Mouse (Mus musculus): ENCODE measurements around the gene Agmo. TPM values are rescaled to one million over a fixed set of nuclear protein-coding genes. Genes with fewer than 3 reads are reported as not detected.

Gene Agmo
- polyA plus RNA-seq, 1 experiment from 2014 or later: 0.51 TPM

DNA sequence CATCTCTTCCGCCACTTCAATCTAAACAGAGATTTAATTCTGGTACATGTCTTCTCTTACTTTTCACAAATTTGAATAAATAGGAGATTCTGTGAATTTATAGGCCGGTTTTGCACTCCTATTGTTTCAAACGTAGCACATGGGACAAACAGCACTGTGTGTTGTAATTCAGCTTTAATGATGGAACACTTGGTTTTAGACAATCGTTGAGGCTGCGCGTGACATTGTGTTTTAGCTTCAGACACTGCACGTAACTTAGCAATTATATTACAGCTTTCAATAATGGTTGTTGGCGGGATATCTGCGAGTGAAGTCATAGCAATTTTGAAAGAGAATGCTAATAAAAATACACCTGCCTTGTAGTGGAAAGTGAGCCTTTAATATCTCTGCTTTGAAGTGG, 203.8 kb downstream of the Agmo start:
- no peak overlapping the region for H3K4me2 ChIP-seq (replicated peaks)
- no peaks in the 10 kb centered on the region for H3K27me3 ChIP-seq
- H3K27ac ChIP-seq: no peak overlapping the region
- WGBS: 38% methylated on average over 9 of the region's 9 CpGs
- H3K4me1 ChIP-seq: peaks cover 23% of the 10 kb centered on the region
- H3K9ac ChIP-seq: no peak overlapping the region
- H3K36me3 ChIP-seq: no peaks in the 10 kb centered on the region
- H3K9me3 ChIP-seq: no peaks in the 10 kb centered on the region
- ATAC-seq (ENCODE audit: low FRiP score, low read depth): no peak
- no peak overlapping the region for H3K4me3 ChIP-seq

DNA sequence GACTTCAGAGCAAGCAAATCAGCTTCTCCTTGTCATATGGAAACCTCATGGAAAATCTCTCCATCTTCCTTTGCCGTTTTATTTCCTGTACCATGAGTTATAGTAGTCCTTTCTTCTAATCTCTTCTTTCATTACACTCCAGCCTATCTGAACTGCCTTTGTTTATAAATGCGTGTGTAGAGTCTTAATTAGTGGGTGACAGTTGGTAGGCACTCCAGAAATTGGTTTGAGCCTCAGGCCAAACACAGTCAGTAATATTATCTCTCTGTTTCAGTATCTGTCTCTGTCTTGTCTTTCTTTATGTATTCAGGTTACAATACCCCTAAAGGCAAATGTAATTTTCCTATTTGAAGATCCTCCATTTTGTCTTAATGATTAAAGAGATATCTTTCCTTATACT, 208.2 kb downstream of the Agmo start:
- no peaks in the 10 kb centered on the region for H3K36me3 ChIP-seq
- no peak for ATAC-seq (ENCODE audit: low FRiP score, low read depth)

GRCm38 (mm10) chr12:37450366-37451156, 209.1 kb downstream of the Agmo start:
- no peaks in the 10 kb centered on the region for H3K36me3 ChIP-seq
- H3K9ac ChIP-seq: no peak overlapping the region
- H3K9me3 ChIP-seq: no peaks in the 10 kb centered on the region
- no peaks in the 10 kb centered on the region for H3K27me3 ChIP-seq
- H3K4me1 ChIP-seq: peaks cover 2% of the 10 kb centered on the region; the same call in 1 of the 2 replicates
- no peak overlapping the region for H3K4me3 ChIP-seq
- peak; percentile 51 for ATAC-seq (ENCODE audit: low FRiP score, low read depth)
- H3K27ac ChIP-seq: no peak overlapping the region
- no peak overlapping the region for H3K4me2 ChIP-seq (replicated peaks)
- 11% methylated on average over 6 of the region's 6 CpGs for WGBS

More for the DNA sequence above, 208.2 kb downstream of the Agmo start:
- H3K4me2 ChIP-seq (replicated peaks): no peak overlapping the region
- no peaks in the 10 kb centered on the region for H3K9me3 ChIP-seq
- peaks cover 12% of the 10 kb centered on the region; the same call in 1 of the 2 replicates for H3K4me1 ChIP-seq
- no peak overlapping the region for H3K9ac ChIP-seq
- H3K27ac ChIP-seq: no peak overlapping the region
- WGBS: 29% methylated on average over 2 of the region's 2 CpGs
- H3K4me3 ChIP-seq: no peak overlapping the region
- H3K27me3 ChIP-seq: no peaks in the 10 kb centered on the region

- Histone ChIP-seq H3K36me3 (no peaks in the 10 kb centered on the region), H3K27me3 (no peaks in the 10 kb centered on the region), H3K9me3 (no peaks in the 10 kb centered on the region), H3K4me2 (replicated peaks) (no peak overlapping the region), H3K27ac (no peak overlapping the region), H3K4me1 (0 out of 2 replicates have a peak, but pooled peaks cover 2% of the 10 kb centered on the region), H3K4me3 (no peak overlapping the region), H3K9ac (no peak overlapping the region)
- no peak for ATAC-seq (ENCODE audit: low FRiP score, low read depth)
- WGBS: 49% methylated on average over 5 of the region's 5 CpGs
These were observed 230.2 kb downstream of the Agmo start for GRCm38 (mm10) chr12:37471631-37472030.

- H3K9ac ChIP-seq: no peak overlapping the region
- ATAC-seq (ENCODE audit: low FRiP score, low read depth): no peak
- no peaks in the 10 kb centered on the region for H3K36me3 ChIP-seq
- no peak overlapping the region for H3K27ac ChIP-seq
- H3K9me3 ChIP-seq: no peaks in the 10 kb centered on the region
- H3K4me2 ChIP-seq (replicated peaks): no peak overlapping the region
- WGBS: 92% methylated on average over 2 of the region's 2 CpGs
- H3K4me1 ChIP-seq: no peaks in the 10 kb centered on the region
- H3K4me3 ChIP-seq: no peak overlapping the region
- no peaks in the 10 kb centered on the region for H3K27me3 ChIP-seq
These were observed 235.4 kb downstream of the Agmo start for GRCm38 (mm10) chr12:37476849-37477248.

GRCm38 (mm10) chr12:37487991-37488390, 246.6 kb downstream of the Agmo start:
- Histone ChIP-seq H3K27ac (no peak overlapping the region), H3K4me2 (replicated peaks) (no peak overlapping the region), H3K27me3 (no peaks in the 10 kb centered on the region), H3K9me3 (no peaks in the 10 kb centered on the region), H3K4me3 (no peak overlapping the region), H3K4me1 (no peaks in the 10 kb centered on the region), H3K9ac (no peak overlapping the region), H3K36me3 (no peaks in the 10 kb centered on the region)
- WGBS: 90% methylated on average over 3 of the region's 3 CpGs
- ATAC-seq (ENCODE audit: low FRiP score, low read depth): no peak

GRCm38 (mm10) chr12:37498871-37499270, 257.4 kb downstream of the Agmo start:
- 78% methylated on average over 3 of the region's 3 CpGs for WGBS
- H3K9me3 ChIP-seq: no peaks in the 10 kb centered on the region
- H3K27ac ChIP-seq: no peak overlapping the region
- no peaks in the 10 kb centered on the region for H3K4me1 ChIP-seq
- H3K27me3 ChIP-seq: no peaks in the 10 kb centered on the region
- H3K36me3 ChIP-seq: no peaks in the 10 kb centered on the region
- no peak overlapping the region for H3K9ac ChIP-seq
- H3K4me2 ChIP-seq (replicated peaks): no peak overlapping the region
- no peak overlapping the region for H3K4me3 ChIP-seq
- no peak for ATAC-seq (ENCODE audit: low FRiP score, low read depth)

GRCm38 (mm10) chr12:37507406-37507805, 266.0 kb downstream of the Agmo start:
- WGBS: 69% methylated on average over 1 of the region's 1 CpGs
- H3K4me1 ChIP-seq: no peaks in the 10 kb centered on the region
- H3K9me3 ChIP-seq: no peaks in the 10 kb centered on the region
- ATAC-seq (ENCODE audit: low FRiP score, low read depth): no peak
- H3K4me2 ChIP-seq (replicated peaks): no peak overlapping the region
- no peaks in the 10 kb centered on the region for H3K36me3 ChIP-seq
- H3K4me3 ChIP-seq: no peak overlapping the region
- H3K9ac ChIP-seq: no peak overlapping the region
- no peaks in the 10 kb centered on the region for H3K27me3 ChIP-seq
- no peak overlapping the region for H3K27ac ChIP-seq

GRCm38 (mm10) chr12:37507826-37508225, 266.4 kb downstream of the Agmo start:
- H3K4me1 ChIP-seq: no peaks in the 10 kb centered on the region
- H3K27ac ChIP-seq: no peak overlapping the region
- ATAC-seq (ENCODE audit: low FRiP score, low read depth): no peak; the same call in 1 of the 2 replicates
- H3K27me3 ChIP-seq: no peaks in the 10 kb centered on the region
- 59% methylated on average over 2 of the region's 2 CpGs for WGBS
- no peaks in the 10 kb centered on the region for H3K36me3 ChIP-seq
- H3K9ac ChIP-seq: no peak overlapping the region
- no peaks in the 10 kb centered on the region for H3K9me3 ChIP-seq
- no peak overlapping the region for H3K4me3 ChIP-seq
- H3K4me2 ChIP-seq (replicated peaks): no peak overlapping the region

DNA sequence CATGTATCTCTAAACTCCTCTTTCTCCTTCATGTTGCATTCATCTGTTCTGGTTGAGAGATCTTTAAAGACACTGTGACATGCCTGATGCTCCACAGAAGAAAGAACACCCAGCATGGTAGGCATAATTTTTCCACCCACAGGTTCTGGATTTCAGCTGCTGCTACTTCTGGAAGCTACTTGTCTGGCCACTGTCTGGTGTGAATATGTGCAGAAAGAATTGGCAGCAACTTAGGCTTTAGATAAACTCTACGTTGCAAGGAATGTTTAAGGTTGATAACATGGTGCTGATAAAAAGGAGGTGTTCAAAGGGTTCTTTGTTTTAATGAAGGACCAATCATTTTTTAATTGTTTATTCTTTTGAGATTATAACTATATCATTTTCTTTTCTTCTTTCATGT, 280.3 kb downstream of the Agmo start:
- Histone ChIP-seq H3K36me3 (no peaks in the 10 kb centered on the region), H3K27me3 (no peaks in the 10 kb centered on the region), H3K9me3 (peaks cover 11% of the 10 kb centered on the region; the same call in 1 of the 2 replicates), H3K4me3 (no peak overlapping the region), H3K27ac (no peak overlapping the region), H3K4me2 (replicated peaks) (no peak overlapping the region), H3K4me1 (no peaks in the 10 kb centered on the region), H3K9ac (no peak overlapping the region)
- WGBS: 74% methylated on average over 1 of the region's 1 CpGs
- ATAC-seq (ENCODE audit: low FRiP score, low read depth): no peak

DNA sequence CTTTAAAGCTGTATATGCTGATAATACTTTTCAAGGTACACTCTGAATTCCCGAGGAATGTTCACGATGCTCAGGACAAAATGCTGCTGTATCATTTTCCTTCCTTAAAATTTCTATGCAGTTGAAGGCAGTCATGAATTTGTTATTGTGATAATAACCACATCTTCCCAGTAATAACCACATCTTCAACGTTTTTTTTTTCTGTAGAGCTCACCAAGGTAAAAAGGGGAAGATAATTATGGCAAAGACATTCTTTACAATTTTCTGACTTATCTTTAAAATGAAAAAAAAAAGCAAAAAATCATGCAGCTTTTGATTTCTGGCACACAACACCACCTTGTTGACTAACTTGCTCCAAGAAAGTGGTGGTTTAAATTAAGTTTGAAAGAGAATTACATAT, 283.2 kb downstream of the Agmo start:
- no peak for ATAC-seq (ENCODE audit: low FRiP score, low read depth)
- H3K9ac ChIP-seq: no peak overlapping the region
- no peak overlapping the region for H3K4me2 ChIP-seq (replicated peaks)
- H3K27me3 ChIP-seq: no peaks in the 10 kb centered on the region
- no peaks in the 10 kb centered on the region for H3K36me3 ChIP-seq
- 82% methylated on average over 3 of the region's 3 CpGs for WGBS
- H3K27ac ChIP-seq: no peak overlapping the region
- no peak overlapping the region for H3K4me3 ChIP-seq
- no peaks in the 10 kb centered on the region for H3K4me1 ChIP-seq
- peaks cover 11% of the 10 kb centered on the region; the same call in 1 of the 2 replicates for H3K9me3 ChIP-seq

GRCm38 (mm10) chr12:37540994-37541393, 299.6 kb downstream of the Agmo start:
- H3K27ac ChIP-seq: no peak overlapping the region
- H3K4me2 ChIP-seq (replicated peaks): no peak overlapping the region
- H3K36me3 ChIP-seq: no peaks in the 10 kb centered on the region
- 0 out of 2 replicates have a peak, but pooled peaks cover 4% of the 10 kb centered on the region for H3K4me1 ChIP-seq
- no peaks in the 10 kb centered on the region for H3K9me3 ChIP-seq
- 15% methylated on average over 1 of the region's 1 CpGs for WGBS
- H3K4me3 ChIP-seq: no peak overlapping the region
- H3K27me3 ChIP-seq: no peaks in the 10 kb centered on the region
- peak; percentile 79; the same call in 1 of the 2 replicates for ATAC-seq (ENCODE audit: low FRiP score, low read depth)
- no peak overlapping the region for H3K9ac ChIP-seq

GRCm38 (mm10) chr12:37558284-37558683, 316.8 kb downstream of the Agmo start:
- Histone ChIP-seq H3K27ac (no peak overlapping the region), H3K4me1 (no peaks in the 10 kb centered on the region), H3K9me3 (no peaks in the 10 kb centered on the region), H3K4me2 (replicated peaks) (no peak overlapping the region), H3K4me3 (no peak overlapping the region), H3K27me3 (no peaks in the 10 kb centered on the region), H3K9ac (no peak overlapping the region), H3K36me3 (no peaks in the 10 kb centered on the region)
- no peak for ATAC-seq (ENCODE audit: low FRiP score, low read depth)
- 70% methylated on average over 1 of the region's 1 CpGs for WGBS
